Mouse (Mus musculus): ENCODE results near the gene Dact2. TPM values are rescaled to one million over a fixed set of nuclear protein-coding genes. Genes with fewer than 3 reads are reported as not detected.

Gene Dact2
- total RNA-seq, 1 experiment, result 6.7 TPM

- no peak overlapping the region for H3K9ac ChIP-seq (ENCODE audit: insufficient read depth, low read depth, low read length, poor library complexity, severe bottlenecking)
- TF ChIP-seq HCFC1 (IDR thresholded peaks at IDR 0.05; ENCODE audit: borderline replicate concordance, insufficient read depth, low read length) (no peak), MAFK (IDR thresholded peaks at IDR 0.05; ENCODE audit: insufficient read depth, low read depth, low read length) (no peak), ZC3H11A (IDR thresholded peaks at IDR 0.05; ENCODE audit: borderline replicate concordance, low read depth, low read length) (no peak), CHD2 (IDR thresholded peaks at IDR 0.05; ENCODE audit: low read depth, low read length) (no peak), ZNF384 (IDR thresholded peaks at IDR 0.05; ENCODE audit: low read depth, low read length) (no peak)
- no peaks in the 10 kb centered on the region for H3K9me3 ChIP-seq (ENCODE audit: control insufficient read depth, insufficient read depth, low read depth, low read length)
- peaks cover 0 to 15% of the 10 kb centered on the region in 2 experiments; a peak in 2 of 4 replicates for H3K4me1 ChIP-seq (ENCODE audit: control insufficient read depth in 2 of 2, insufficient read depth in 2 of 2, low read length in 2 of 2, poor library complexity in 1 of 2)
- H3K4me3 ChIP-seq (ENCODE audit: insufficient read depth in 1 of 2, low read depth in 1 of 2, low read length in 2 of 2, poor library complexity in 1 of 2, severe bottlenecking in 1 of 2), result no peak overlapping the region
- H3K27ac ChIP-seq (ENCODE audit: insufficient read depth, low read depth, low read length, poor library complexity, severe bottlenecking), result no peak overlapping the region
- in situ Hi-C loops (cut with MboI; ENCODE audit: low sequenced_read_pairs in 2 of 2, unreplicated experiment in 2 of 2), result no loop called here
- no peaks in the 10 kb centered on the region for H3K36me3 ChIP-seq (ENCODE audit: control insufficient read depth, insufficient read depth, low read length, poor library complexity, severe bottlenecking)
- DNase-seq (ENCODE audit: low read depth, low spot score), result no peak
These were observed 25.6 kb downstream of the Dact2 start for GRCm38 (mm10) chr17:14178475-14178874.

GRCm38 (mm10) chr17:14178049-14178448, 26.1 kb downstream of the Dact2 start:
- Histone ChIP-seq H3K27ac (ENCODE audit: insufficient read depth, low read depth, low read length, poor library complexity, severe bottlenecking) (no peak overlapping the region), H3K4me1 (ENCODE audit: control insufficient read depth in 2 of 2, insufficient read depth in 2 of 2, low read length in 2 of 2, poor library complexity in 1 of 2) (peaks cover 0 to 19% of the 10 kb centered on the region in 2 experiments; a peak in 2 of 4 replicates), H3K4me3 (ENCODE audit: insufficient read depth in 1 of 2, low read depth in 1 of 2, low read length in 2 of 2, poor library complexity in 1 of 2, severe bottlenecking in 1 of 2) (no peak overlapping the region), H3K9me3 (ENCODE audit: control insufficient read depth, insufficient read depth, low read depth, low read length) (no peaks in the 10 kb centered on the region), H3K9ac (ENCODE audit: insufficient read depth, low read depth, low read length, poor library complexity, severe bottlenecking) (no peak overlapping the region), H3K36me3 (ENCODE audit: control insufficient read depth, insufficient read depth, low read length, poor library complexity, severe bottlenecking) (no peaks in the 10 kb centered on the region)
- DNase-seq (ENCODE audit: low read depth, low spot score), result no peak
- in situ Hi-C loops (cut with MboI; ENCODE audit: low sequenced_read_pairs in 2 of 2, unreplicated experiment in 2 of 2), result no loop called here
- TF ChIP-seq CHD2 (IDR thresholded peaks at IDR 0.05; ENCODE audit: low read depth, low read length) (no peak), ZC3H11A (IDR thresholded peaks at IDR 0.05; ENCODE audit: borderline replicate concordance, low read depth, low read length) (no peak), HCFC1 (IDR thresholded peaks at IDR 0.05; ENCODE audit: borderline replicate concordance, insufficient read depth, low read length) (no peak), ZNF384 (IDR thresholded peaks at IDR 0.05; ENCODE audit: low read depth, low read length) (no peak), MAFK (IDR thresholded peaks at IDR 0.05; ENCODE audit: insufficient read depth, low read depth, low read length) (no peak)

GRCm38 (mm10) chr17:14177018-14177417, 27.1 kb downstream of the Dact2 start:
- in situ Hi-C loops (cut with MboI; ENCODE audit: low sequenced_read_pairs in 2 of 2, unreplicated experiment in 2 of 2), result no loop called here
- Histone ChIP-seq H3K9ac (ENCODE audit: insufficient read depth, low read depth, low read length, poor library complexity, severe bottlenecking) (no peak overlapping the region), H3K27ac (ENCODE audit: insufficient read depth, low read depth, low read length, poor library complexity, severe bottlenecking) (no peak overlapping the region), H3K4me1 (ENCODE audit: control insufficient read depth in 2 of 2, insufficient read depth in 2 of 2, low read length in 2 of 2, poor library complexity in 1 of 2) (peaks cover 0 to 24% of the 10 kb centered on the region in 2 experiments; a peak in 2 of 4 replicates), H3K4me3 (ENCODE audit: insufficient read depth in 1 of 2, low read depth in 1 of 2, low read length in 2 of 2, poor library complexity in 1 of 2, severe bottlenecking in 1 of 2) (no peak overlapping the region), H3K9me3 (ENCODE audit: control insufficient read depth, insufficient read depth, low read depth, low read length) (no peaks in the 10 kb centered on the region), H3K36me3 (ENCODE audit: control insufficient read depth, insufficient read depth, low read length, poor library complexity, severe bottlenecking) (no peaks in the 10 kb centered on the region)
- TF ChIP-seq HCFC1 (IDR thresholded peaks at IDR 0.05; ENCODE audit: borderline replicate concordance, insufficient read depth, low read length) (no peak), MAFK (IDR thresholded peaks at IDR 0.05; ENCODE audit: insufficient read depth, low read depth, low read length) (no peak), CHD2 (IDR thresholded peaks at IDR 0.05; ENCODE audit: low read depth, low read length) (no peak), ZNF384 (IDR thresholded peaks at IDR 0.05; ENCODE audit: low read depth, low read length) (no peak), ZC3H11A (IDR thresholded peaks at IDR 0.05; ENCODE audit: borderline replicate concordance, low read depth, low read length) (no peak)
- DNase-seq (ENCODE audit: low read depth, low spot score), result no peak

GRCm38 (mm10) chr17:14175704-14176103, 28.4 kb downstream of the Dact2 start:
- in situ Hi-C loops (cut with MboI; ENCODE audit: low sequenced_read_pairs in 2 of 2, unreplicated experiment in 2 of 2), result no loop called here

More at GRCm38 (mm10) chr17:14175704-14176103, 28.4 kb downstream of the Dact2 start:
- TF ChIP-seq CHD2 (IDR thresholded peaks at IDR 0.05; ENCODE audit: low read depth, low read length), result no peak
- no peak for TF ChIP-seq HCFC1 (IDR thresholded peaks at IDR 0.05; ENCODE audit: borderline replicate concordance, insufficient read depth, low read length)
- no peak for TF ChIP-seq ZC3H11A (IDR thresholded peaks at IDR 0.05; ENCODE audit: borderline replicate concordance, low read depth, low read length)
- no peak for TF ChIP-seq ZNF384 (IDR thresholded peaks at IDR 0.05; ENCODE audit: low read depth, low read length)
- no peak for TF ChIP-seq MAFK (IDR thresholded peaks at IDR 0.05; ENCODE audit: insufficient read depth, low read depth, low read length)
- no peak for DNase-seq (ENCODE audit: low read depth, low spot score)
- Histone ChIP-seq H3K4me3 (ENCODE audit: insufficient read depth in 1 of 2, low read depth in 1 of 2, low read length in 2 of 2, poor library complexity in 1 of 2, severe bottlenecking in 1 of 2) (no peak overlapping the region), H3K4me1 (ENCODE audit: control insufficient read depth in 2 of 2, insufficient read depth in 2 of 2, low read length in 2 of 2, poor library complexity in 1 of 2) (peaks cover 2 to 26% of the 10 kb centered on the region in 2 experiments; a peak in 3 of 4 replicates), H3K36me3 (ENCODE audit: control insufficient read depth, insufficient read depth, low read length, poor library complexity, severe bottlenecking) (no peaks in the 10 kb centered on the region), H3K27ac (ENCODE audit: insufficient read depth, low read depth, low read length, poor library complexity, severe bottlenecking) (no peak overlapping the region), H3K9me3 (ENCODE audit: control insufficient read depth, insufficient read depth, low read depth, low read length) (no peaks in the 10 kb centered on the region), H3K9ac (ENCODE audit: insufficient read depth, low read depth, low read length, poor library complexity, severe bottlenecking) (no peak overlapping the region)
